Mouse (Mus musculus): ENCODE data around the gene Fam229b. TPM values are rescaled to one million over a fixed set of nuclear protein-coding genes. Genes with fewer than 3 reads are reported as not detected.

The Fam229b gene
- polyA plus RNA-seq, 1 experiment from 2014 or later, result 9.9 TPM

DNA sequence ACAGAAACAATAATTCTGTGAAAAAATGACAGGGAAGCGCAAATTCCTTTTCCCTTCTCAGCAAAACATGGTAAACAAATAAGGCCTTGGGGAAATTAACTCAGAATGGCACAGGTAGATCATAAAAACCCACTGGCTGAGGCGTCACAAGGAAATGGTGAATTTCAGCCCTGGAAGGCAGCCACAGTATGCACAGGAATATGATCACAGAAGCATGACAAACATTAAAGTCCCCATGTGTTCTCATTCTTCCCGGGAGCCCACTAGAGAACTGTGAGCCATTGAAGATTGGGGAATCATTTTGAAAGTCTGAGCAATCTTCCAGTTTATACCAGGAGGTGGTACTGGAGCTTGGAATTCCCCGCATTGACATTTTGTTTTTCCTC lies 24.2 kb downstream of the Fam229b start:
- no peak overlapping the region for H3K9ac ChIP-seq
- H3K9me3 ChIP-seq, result no peaks in the 10 kb centered on the region
- no peak for ATAC-seq (ENCODE audit: insufficient number of reproducible peaks, low FRiP score, low TSS enrichment, low read depth)
- no peak overlapping the region for H3K4me3 ChIP-seq
- H3K4me2 ChIP-seq, result no peak overlapping the region
- peaks cover 49% of the 10 kb centered on the region for H3K36me3 ChIP-seq
- H3K4me1 ChIP-seq, result no peaks in the 10 kb centered on the region
- H3K27me3 ChIP-seq, result no peaks in the 10 kb centered on the region
- 51% methylated on average over 4 of the region's 4 CpGs for WGBS
- no peak overlapping the region for H3K27ac ChIP-seq

DNA sequence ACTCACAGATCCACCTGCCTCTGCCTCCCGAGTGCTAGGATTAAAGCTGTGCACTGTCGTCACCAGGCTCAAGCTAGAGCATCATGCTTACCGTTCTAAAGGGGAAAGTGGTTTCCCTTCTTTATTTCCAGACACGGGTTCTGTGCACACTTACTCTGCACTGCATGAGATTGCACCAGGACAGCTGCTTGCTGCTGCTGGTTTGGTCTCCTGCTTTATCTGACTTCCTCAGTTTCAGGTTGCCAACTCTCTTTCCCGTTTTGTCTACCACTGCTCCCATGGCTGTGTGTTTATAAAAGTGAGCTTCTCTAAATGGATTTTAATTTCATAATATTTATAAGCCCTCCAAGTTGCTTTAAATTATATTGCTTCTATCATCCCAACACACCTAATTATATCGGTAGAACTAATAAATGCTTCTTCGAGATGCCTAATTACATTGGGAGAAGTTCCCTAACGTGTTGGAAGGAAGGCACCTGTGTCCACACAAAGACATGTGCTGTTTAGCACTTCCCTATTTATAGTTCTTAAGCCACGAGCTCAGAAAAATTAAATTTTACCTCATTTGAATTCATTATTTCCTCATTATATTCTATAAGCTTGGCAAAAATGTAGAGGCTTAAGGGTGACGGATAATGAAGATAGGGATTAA lies 24.8 kb downstream of the Fam229b start:
- H3K4me3 ChIP-seq, result no peak overlapping the region
- H3K4me2 ChIP-seq, result no peak overlapping the region
- H3K9me3 ChIP-seq, result no peaks in the 10 kb centered on the region
- whole genome bisulfite sequencing, result 59% methylated on average over 10 of the region's 10 CpGs
- H3K27ac ChIP-seq, result no peak overlapping the region
- H3K36me3 ChIP-seq, result peaks cover 49% of the 10 kb centered on the region
- no peaks in the 10 kb centered on the region for H3K4me1 ChIP-seq
- no peaks in the 10 kb centered on the region for H3K27me3 ChIP-seq
- ATAC-seq (ENCODE audit: insufficient number of reproducible peaks, low FRiP score, low TSS enrichment, low read depth), result no peak
- H3K9ac ChIP-seq, result no peak overlapping the region

DNA sequence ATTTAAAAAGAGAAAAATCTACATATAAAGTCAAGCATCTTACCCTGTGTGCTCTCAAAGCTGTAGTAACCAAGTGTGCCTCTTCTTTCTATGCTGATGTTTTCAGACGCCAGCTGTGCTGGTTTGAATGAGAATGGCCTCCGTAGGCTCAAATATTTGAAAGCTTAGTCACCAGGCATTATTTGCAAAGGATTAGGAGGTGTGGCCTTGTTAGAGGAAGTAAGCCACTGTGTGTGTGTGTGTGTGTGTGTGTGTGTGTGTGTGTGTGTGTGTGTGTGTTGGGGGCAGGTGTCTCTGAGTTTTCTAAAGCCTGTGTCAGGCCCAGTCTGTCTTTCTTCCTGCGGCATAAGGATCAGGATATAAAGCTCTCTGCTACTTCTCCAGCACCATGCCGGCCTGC lies 26.8 kb downstream of the Fam229b start:
- no peak overlapping the region for H3K4me3 ChIP-seq
- peaks cover 63% of the 10 kb centered on the region for H3K36me3 ChIP-seq
- H3K27me3 ChIP-seq, result no peaks in the 10 kb centered on the region
- no peak overlapping the region for H3K27ac ChIP-seq
- no peak overlapping the region for H3K4me2 ChIP-seq
- H3K4me1 ChIP-seq, result no peaks in the 10 kb centered on the region
- no peak overlapping the region for H3K9ac ChIP-seq
- 59% methylated on average over 4 of the region's 4 CpGs for WGBS
- ATAC-seq (ENCODE audit: insufficient number of reproducible peaks, low FRiP score, low TSS enrichment, low read depth), result no peak
- no peaks in the 10 kb centered on the region for H3K9me3 ChIP-seq

DNA sequence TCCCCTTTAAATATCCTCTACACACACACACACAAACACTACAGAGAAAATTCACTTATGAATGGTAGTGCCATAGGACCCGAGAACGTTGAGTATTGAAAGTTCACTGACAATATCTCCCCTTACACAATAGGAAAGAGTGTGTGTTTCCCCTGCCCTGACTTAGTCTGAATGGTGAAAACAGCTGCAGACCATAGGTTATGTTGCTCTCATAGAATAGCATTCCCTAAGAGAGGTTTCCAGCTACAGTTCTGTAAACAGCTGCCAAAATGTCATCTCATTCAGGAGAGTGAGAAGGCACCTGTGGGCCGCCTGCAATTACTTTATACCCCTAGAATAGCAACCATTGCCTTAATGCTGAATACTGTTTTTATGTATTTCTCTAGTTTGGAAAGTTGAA lies 27.3 kb downstream of the Fam229b start:
- Histone ChIP-seq H3K4me3 (no peak overlapping the region), H3K36me3 (peaks cover 61% of the 10 kb centered on the region), H3K27ac (no peak overlapping the region), H3K27me3 (no peaks in the 10 kb centered on the region), H3K4me1 (no peaks in the 10 kb centered on the region), H3K9me3 (no peaks in the 10 kb centered on the region), H3K4me2 (no peak overlapping the region), H3K9ac (no peak overlapping the region)
- ATAC-seq (ENCODE audit: insufficient number of reproducible peaks, low FRiP score, low TSS enrichment, low read depth), result no peak
- WGBS, result 65% methylated on average over 3 of the region's 3 CpGs

DNA sequence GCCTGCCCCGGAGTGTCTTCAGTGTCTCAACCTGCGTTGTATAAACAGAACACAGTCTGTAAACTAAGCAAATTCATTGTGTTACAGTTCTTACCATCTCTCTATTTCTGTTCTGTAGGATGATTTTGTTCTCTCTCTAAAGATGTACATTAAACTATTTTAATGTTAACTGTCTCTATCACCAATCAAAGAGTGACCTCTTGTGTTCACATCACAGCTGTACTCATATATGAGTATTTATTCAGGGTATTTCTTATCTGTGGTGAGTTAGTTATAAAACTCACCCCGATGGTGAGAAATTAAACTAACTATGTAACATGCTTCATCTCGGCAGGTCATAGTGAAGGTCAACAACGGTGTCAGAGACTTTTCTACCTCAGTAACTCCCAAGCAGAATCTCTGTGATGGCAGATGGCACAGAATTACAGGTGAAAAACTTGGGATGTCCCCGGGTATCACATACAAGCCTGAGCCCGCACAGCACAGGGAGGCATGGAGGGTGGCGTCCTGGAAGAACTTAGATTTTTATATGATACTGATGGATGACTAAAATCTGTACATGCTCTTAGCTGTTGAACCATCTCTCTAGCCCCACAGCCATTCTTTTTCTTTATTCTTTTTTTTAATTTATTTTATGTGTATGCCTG lies 28.8 kb downstream of the Fam229b start:
- Histone ChIP-seq H3K4me1 (no peaks in the 10 kb centered on the region), H3K4me2 (no peak overlapping the region)
- 88% methylated on average over 8 of the region's 8 CpGs for WGBS

DNA sequence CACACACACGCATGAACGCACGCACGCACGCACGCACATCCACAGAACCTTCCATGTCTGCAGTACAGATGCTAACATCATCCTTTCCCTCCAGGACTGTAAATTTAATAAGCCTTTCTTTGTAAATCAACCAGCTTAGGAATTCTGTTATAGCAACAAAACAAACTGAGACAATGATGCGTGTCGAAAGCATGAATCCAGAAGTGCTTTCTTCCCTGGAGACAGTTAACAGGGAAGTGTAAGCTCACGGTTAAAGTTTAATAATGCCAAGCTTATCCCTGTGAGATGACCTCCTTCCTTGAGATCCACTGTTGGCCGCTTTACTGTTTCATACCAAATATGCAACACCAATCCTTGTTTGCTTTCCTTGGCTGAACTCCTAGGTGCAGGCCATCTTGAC lies 35.0 kb downstream of the Fam229b start:
- Histone ChIP-seq H3K9ac (no peak overlapping the region), H3K4me1 (no peaks in the 10 kb centered on the region), H3K4me2 (no peak overlapping the region), H3K9me3 (no peaks in the 10 kb centered on the region), H3K36me3 (peaks cover 58% of the 10 kb centered on the region), H3K4me3 (no peak overlapping the region), H3K27me3 (no peaks in the 10 kb centered on the region), H3K27ac (no peak overlapping the region)
- ATAC-seq (ENCODE audit: insufficient number of reproducible peaks, low FRiP score, low TSS enrichment, low read depth), result no peak
- WGBS, result 87% methylated on average over 10 of the region's 10 CpGs

More for the DNA sequence above, 28.8 kb downstream of the Fam229b start:
- ATAC-seq (ENCODE audit: insufficient number of reproducible peaks, low FRiP score, low TSS enrichment, low read depth), result no peak
- Histone ChIP-seq H3K36me3 (peaks cover 49% of the 10 kb centered on the region), H3K4me3 (no peak overlapping the region), H3K27ac (no peak overlapping the region), H3K9ac (no peak overlapping the region), H3K9me3 (no peaks in the 10 kb centered on the region), H3K27me3 (no peaks in the 10 kb centered on the region)

DNA sequence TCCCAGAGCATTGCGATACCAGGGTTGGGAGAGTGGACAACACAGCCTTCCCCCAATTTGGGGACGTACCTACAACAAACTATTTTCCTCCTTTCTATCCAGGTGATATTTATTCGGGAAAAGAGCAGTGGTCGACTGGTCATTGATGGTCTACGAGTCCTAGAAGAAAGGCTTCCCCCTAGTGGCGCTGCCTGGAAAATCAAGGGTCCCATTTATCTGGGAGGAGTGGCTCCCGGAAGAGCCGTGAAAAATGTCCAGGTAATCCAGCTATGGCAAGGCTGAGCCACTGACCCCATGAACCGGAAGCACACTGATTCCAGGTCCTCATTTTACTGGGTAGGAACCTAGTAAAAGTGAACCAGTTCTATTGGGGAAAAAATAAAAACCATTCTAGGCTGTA lies 36.7 kb downstream of the Fam229b start:
- Histone ChIP-seq H3K27me3 (no peaks in the 10 kb centered on the region), H3K9ac (no peak overlapping the region), H3K4me2 (no peak overlapping the region), H3K36me3 (peaks cover 51% of the 10 kb centered on the region), H3K4me3 (no peak overlapping the region), H3K9me3 (no peaks in the 10 kb centered on the region), H3K27ac (no peak overlapping the region), H3K4me1 (no peaks in the 10 kb centered on the region)
- no peak for ATAC-seq (ENCODE audit: insufficient number of reproducible peaks, low FRiP score, low TSS enrichment, low read depth)
- 80% methylated on average over 9 of the region's 9 CpGs for WGBS

DNA sequence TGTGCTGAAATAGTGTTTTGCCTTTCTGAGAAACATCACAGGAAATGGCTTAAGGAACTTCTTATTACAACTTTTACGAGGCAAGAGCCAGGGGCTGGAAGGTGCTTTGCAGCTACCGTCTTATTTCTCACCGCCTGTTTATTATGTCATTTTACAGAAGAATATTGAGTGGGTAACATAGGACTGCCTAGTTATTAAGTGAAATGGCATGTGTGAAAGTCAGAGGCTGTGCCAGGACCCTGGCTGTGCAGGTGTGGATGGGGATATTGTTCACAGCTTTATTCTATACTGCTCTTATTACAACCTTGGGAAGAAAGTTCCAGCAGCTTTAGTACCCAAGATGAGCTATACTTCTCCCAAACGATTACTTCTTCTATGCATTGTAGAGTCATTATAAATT lies 61.7 kb downstream of the Fam229b start:
- H3K4me1 ChIP-seq, result no peaks in the 10 kb centered on the region
- no peak overlapping the region for H3K4me3 ChIP-seq
- ATAC-seq (ENCODE audit: insufficient number of reproducible peaks, low FRiP score, low TSS enrichment, low read depth), result no peak
- H3K9ac ChIP-seq, result no peak overlapping the region
- H3K27ac ChIP-seq, result no peak overlapping the region
- no peaks in the 10 kb centered on the region for H3K27me3 ChIP-seq
- peaks cover 59% of the 10 kb centered on the region for H3K36me3 ChIP-seq
- H3K9me3 ChIP-seq, result no peaks in the 10 kb centered on the region
- WGBS, result 28% methylated on average over 4 of the region's 4 CpGs
- no peak overlapping the region for H3K4me2 ChIP-seq

Other genes starting within 250 kb of the Fam229b start
- gene Lama4, start 168.4 kb downstream of the Fam229b start, polyA plus RNA-seq (2015; fragmentation: Nextera tagmentation; extraction: Ambion mirVana), result 83.9 and 85.8 TPM in 2 replicates
- 12.6 and 13.7 TPM in 2 replicates for gene Tube1, start 62 bp upstream of the Fam229b start, polyA plus RNA-seq (2015; fragmentation: Nextera tagmentation; extraction: Ambion mirVana)
- gene Ccn6, start 29.9 kb upstream of the Fam229b start, polyA plus RNA-seq (2015; fragmentation: Nextera tagmentation; extraction: Ambion mirVana), result 0.67 and 1.2 TPM in 2 replicates
- 34.5 and 38.6 TPM in 2 replicates for gene Fyn, start 234.9 kb upstream of the Fam229b start, polyA plus RNA-seq (2015; fragmentation: Nextera tagmentation; extraction: Ambion mirVana)